Mouse (Mus musculus) ES-Bruce4 (cell line): ENCODE data around the gene Prdm16.

Source experiments
- CTCF ChIP-seq: IDR thresholded peaks from one replicate; pipeline ENCODE4 v1.8.1; 2011; ENCODE audit warnings: low read depth, low read length
- POLR2A ChIP-seq: IDR thresholded peaks from one replicate; pipeline ENCODE4 v1.8.1; 2011; ENCODE audit warnings: low read length; ENCODE audit not compliant: insufficient read depth

DNA sequence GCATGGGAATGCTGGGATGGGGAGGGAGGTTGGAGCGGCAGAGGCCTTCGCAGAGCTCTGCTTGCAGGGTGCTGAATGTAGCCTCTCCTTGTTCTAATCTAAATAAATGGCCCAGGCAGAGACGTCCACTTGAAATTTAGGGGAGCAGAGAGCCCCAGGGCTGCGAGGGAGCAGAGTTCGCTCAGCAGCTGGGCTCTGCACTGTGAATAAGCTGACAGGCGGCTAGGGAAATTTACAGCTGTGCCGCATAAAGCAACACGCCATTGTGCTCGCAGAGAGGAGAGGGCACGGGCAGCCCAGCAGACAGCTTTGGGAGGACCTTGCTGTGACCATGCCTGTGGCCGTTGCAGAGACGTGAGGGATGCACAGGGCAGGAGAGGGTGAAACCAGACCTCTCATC is 305.4 kb downstream of the Prdm16 start:
- TF ChIP-seq CTCF (no peak), POLR2A (no peak)
